Mouse (Mus musculus): ENCODE data around the gene Gm2832. TPM values are rescaled to one million over a fixed set of nuclear protein-coding genes. Genes with fewer than 3 reads are reported as not detected.
"Not testable (repeated sequence)": the region's sequence is repeated elsewhere in the genome, so short reads cannot be mapped to it uniquely, and the experiment has no call there.

Gene Gm2832
- polyA plus RNA-seq (2015; fragmentation: Nextera tagmentation; extraction: Ambion mirVana), result 0.35 and 0.47 TPM in 2 replicates

- not testable (repeated sequence) for H3K4me3 ChIP-seq; H3K27me3 ChIP-seq; H3K36me3 ChIP-seq; H3K4me2 ChIP-seq; H3K27ac ChIP-seq (replicated peaks); H3K9ac ChIP-seq; H3K9me3 ChIP-seq; H3K4me1 ChIP-seq (replicated peaks); ATAC-seq (ENCODE audit: low FRiP score, low read depth)
- 91% methylated on average over 2 of the region's 3 CpGs for WGBS
Observed at GRCm38 (mm10) chr14:41278505-41278904, at the start of gene Gm2832. Gene Gm2832 (plus strand): TSS chr14:41278805.

DNA sequence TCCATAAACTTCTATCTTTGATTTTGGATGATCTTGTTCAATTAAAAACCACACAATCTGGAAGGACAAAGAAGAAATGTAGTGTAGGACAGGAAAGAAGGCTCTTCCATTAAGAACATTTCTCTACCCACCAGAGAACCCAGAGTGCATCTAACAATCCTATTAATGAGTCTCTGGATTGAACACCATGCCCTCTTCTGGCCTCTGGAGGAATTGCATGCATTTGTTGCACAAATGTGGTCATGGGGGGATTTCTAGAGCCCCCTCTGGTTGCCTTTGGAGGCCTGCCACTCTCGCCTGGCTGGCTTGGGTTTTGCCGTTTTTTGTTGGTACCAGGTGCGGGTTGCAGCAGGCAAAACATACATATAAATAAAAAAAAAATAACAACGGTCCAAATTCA is 15.3 kb upstream of the Gm2832 start:
- WGBS, result 49% methylated on average over 4 of the region's 4 CpGs

DNA sequence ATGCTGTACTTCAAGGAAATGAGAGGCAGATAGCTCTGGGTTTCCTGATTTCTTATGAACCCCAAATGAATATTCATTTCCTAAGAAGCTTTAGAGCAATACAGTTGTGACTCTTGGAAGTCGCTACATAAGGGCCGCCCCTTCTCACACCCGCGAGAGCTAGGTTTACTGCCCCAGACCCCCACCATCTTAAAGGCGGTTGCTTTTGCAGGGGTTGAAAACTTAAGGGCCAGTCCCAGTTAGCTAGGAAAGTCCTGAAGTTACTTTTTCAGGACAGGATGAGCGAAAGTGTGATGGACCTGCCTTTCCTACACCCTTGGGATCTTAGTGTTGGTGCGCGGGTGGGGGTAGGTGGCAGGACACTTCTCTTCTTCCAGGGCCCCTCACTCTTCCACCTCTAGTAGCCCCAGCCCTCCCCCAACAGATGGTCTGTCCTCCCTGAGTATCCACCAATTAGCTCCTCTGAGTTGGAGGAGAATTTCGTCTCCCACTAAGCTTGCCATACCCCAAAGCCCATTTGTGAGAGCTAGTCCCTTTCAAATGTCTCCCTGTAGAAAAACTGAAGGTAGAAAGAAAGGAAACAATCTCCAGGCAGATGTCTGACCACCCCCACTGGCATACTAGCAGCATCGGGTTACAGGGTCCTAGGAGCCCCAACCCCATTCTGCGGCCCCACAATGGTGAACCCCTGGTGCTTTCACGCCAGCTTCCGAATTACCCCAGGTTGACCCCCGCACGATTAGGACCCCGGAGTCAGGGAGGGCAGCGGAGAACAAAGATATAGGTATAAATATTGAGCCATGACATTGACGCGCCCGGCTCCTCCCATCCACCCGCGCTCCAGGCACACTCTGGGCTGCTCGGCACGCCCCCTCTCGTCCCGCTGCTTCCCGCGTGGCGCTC is 14.5 kb upstream of the Gm2832 start:
- Histone ChIP-seq H3K4me2 (peak overlapping the region; percentile 57), H3K4me3 (peak overlapping the region; percentile 36), H3K9ac (0 out of 2 replicates have a peak overlapping the region, but pooled peaks have one; percentile 16)
- H3K9me3 ChIP-seq; H3K27ac ChIP-seq (replicated peaks); H3K36me3 ChIP-seq; H3K4me1 ChIP-seq (replicated peaks); H3K27me3 ChIP-seq: not testable (repeated sequence)
- 5% methylated on average over 24 of the region's 29 CpGs for WGBS
- ATAC-seq (ENCODE audit: low FRiP score, low read depth), result peak; percentile 91

More for the DNA sequence above, 15.3 kb upstream of the Gm2832 start:
- not testable (repeated sequence) for H3K9me3 ChIP-seq; H3K27ac ChIP-seq (replicated peaks); H3K36me3 ChIP-seq; H3K27me3 ChIP-seq; H3K4me2 ChIP-seq; ATAC-seq (ENCODE audit: low FRiP score, low read depth); H3K4me1 ChIP-seq (replicated peaks); H3K9ac ChIP-seq; H3K4me3 ChIP-seq

DNA sequence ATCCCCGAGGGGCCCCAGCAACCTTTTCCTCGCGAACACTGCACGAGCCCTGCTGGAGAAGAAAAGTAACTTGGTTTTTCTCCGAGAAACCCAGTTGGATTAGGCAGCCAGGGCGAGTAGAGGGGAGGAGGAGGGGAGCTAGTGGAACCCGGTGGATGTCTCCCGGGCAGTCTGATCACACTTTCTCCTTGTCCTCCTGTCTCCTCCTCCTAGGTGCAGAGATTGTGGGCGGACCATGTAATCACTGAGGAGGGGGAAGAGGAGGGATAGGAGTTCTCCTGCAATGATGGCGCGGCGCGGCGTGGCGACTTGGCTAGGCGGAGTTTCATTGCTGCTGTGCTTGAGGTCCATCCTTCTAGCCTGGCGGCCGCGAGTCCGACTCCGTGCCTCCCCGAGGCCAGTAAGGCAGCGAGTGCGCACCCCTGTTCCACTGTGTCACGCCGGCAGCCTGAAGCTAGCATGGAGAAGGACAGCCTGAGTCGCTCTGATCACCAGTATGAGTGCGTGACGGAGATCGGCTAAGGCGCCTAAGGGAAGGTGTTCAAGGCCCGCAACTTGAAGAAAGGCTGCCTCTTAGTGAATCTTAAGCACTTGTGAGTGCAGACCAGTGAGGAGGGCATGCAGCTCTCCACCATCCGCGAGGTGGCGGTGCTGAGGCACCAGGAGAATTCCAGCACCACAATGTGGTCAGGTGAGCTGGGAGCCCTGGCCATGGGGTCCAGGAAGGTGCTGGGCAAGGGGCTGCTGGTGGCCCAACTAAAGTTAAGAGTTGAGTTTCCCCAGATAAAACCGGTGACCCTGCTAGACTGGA is 13.6 kb upstream of the Gm2832 start:
- peak; percentile 96 for ATAC-seq (ENCODE audit: low FRiP score, low read depth)
- 2% methylated on average over 26 of the region's 36 CpGs for WGBS

GRCm38 (mm10) chr14:41285965-41286364 is 7.4 kb downstream of the Gm2832 start:
- not testable (repeated sequence) for ATAC-seq (ENCODE audit: low FRiP score, low read depth); H3K27ac ChIP-seq (replicated peaks); H3K4me1 ChIP-seq (replicated peaks); H3K9ac ChIP-seq; H3K4me2 ChIP-seq; H3K36me3 ChIP-seq; H3K27me3 ChIP-seq; H3K4me3 ChIP-seq; H3K9me3 ChIP-seq
- WGBS, result 50% methylated on average over 1 of the region's 1 CpGs

More for the DNA sequence above, 13.6 kb upstream of the Gm2832 start:
- not testable (repeated sequence) for H3K4me1 ChIP-seq (replicated peaks); H3K36me3 ChIP-seq; H3K9me3 ChIP-seq; H3K27me3 ChIP-seq; H3K27ac ChIP-seq (replicated peaks)
- Histone ChIP-seq H3K9ac (0 out of 2 replicates have a peak overlapping the region, but pooled peaks have one; percentile 16), H3K4me3 (peak overlapping the region; percentile 38), H3K4me2 (peak overlapping the region; percentile 57)

Other genes with a start within 250 kb of the Gm2832 start
- gene Dydc2, start 209.6 kb upstream of the Gm2832 start, polyA plus RNA-seq (2015; fragmentation: Nextera tagmentation; extraction: Ambion mirVana), result 1.0 and 1.5 TPM in 2 replicates
- gene Dydc1, start 205.9 kb upstream of the Gm2832 start, polyA plus RNA-seq (2015; fragmentation: Nextera tagmentation; extraction: Ambion mirVana), result not detected in 2 replicates
- not detected in 2 replicates for gene Mat1a, start 173.8 kb upstream of the Gm2832 start, polyA plus RNA-seq (2015; fragmentation: Nextera tagmentation; extraction: Ambion mirVana)
- gene Sftpa1, start 147.0 kb upstream of the Gm2832 start, polyA plus RNA-seq (2015; fragmentation: Nextera tagmentation; extraction: Ambion mirVana), result not detected in 2 replicates
- not detected in 2 replicates for gene Mbl1, start 127.3 kb upstream of the Gm2832 start, polyA plus RNA-seq (2015; fragmentation: Nextera tagmentation; extraction: Ambion mirVana)
- gene Sftpd, start 93.7 kb upstream of the Gm2832 start, polyA plus RNA-seq (2015; fragmentation: Nextera tagmentation; extraction: Ambion mirVana), result not detected in 2 replicates
- gene Gm5798, start 69.8 kb downstream of the Gm2832 start, polyA plus RNA-seq (2015; fragmentation: Nextera tagmentation; extraction: Ambion mirVana), result not detected in 2 replicates
- gene Gm7945, start 107.6 kb downstream of the Gm2832 start, polyA plus RNA-seq (2015; fragmentation: Nextera tagmentation; extraction: Ambion mirVana), result 0.18 TPM in 1 of 2 replicates, not detected in the other
- gene Gm6482, start 129.5 kb downstream of the Gm2832 start, polyA plus RNA-seq (2015; fragmentation: Nextera tagmentation; extraction: Ambion mirVana), result 0.30 TPM in 1 of 2 replicates, not detected in the other
- gene Gm7954, start 174.7 kb downstream of the Gm2832 start, polyA plus RNA-seq (2015; fragmentation: Nextera tagmentation; extraction: Ambion mirVana), result not detected in 2 replicates
- not detected in 2 replicates for gene Gm3486, start 210.7 kb downstream of the Gm2832 start, polyA plus RNA-seq (2015; fragmentation: Nextera tagmentation; extraction: Ambion mirVana)

All from hindbrain, embryonic 15.5 days (tissue).